Mouse (Mus musculus): ENCODE measurements around the gene Fabp6.

DNA sequence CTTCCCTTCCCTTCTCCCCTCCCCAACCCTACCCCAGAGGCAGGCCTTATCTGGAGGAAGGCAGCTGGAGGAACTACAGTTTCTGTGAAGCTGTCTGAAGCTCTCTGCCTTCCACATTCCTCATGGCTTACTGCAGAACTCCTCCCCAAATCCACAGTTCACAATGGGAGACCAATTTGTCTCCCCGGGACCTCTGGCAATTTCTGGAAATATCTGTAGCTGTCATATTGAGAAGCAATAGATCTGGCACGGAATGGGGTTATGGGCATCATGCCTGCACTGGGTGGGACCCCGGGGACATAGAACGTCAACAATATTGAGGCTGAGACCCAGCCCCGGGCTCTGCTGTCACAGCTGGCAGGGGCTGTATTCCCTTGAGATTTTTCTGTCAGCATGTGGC is 16.6 kb upstream of the Fabp6 start:
- TF ChIP-seq EP300 (IDR thresholded peaks at IDR 0.05; ENCODE audit: insufficient read depth, low read depth, low read length) (no peak), CTCF (IDR thresholded peaks at IDR 0.05) (no peak), POLR2A (IDR thresholded peaks at IDR 0.05; ENCODE audit: insufficient read depth, low read depth, low read length) (no peak)

Data from heart, adult 2 months (tissue).